Mouse (Mus musculus) forebrain, embryonic 10.5 days (tissue): ENCODE results near the gene Hmcn2. TPM values are rescaled to one million over a fixed set of nuclear protein-coding genes. Genes with fewer than 3 reads are reported as not detected.

Experiments used
- DNase-seq: peaks from one replicate; pipeline ENCODE4 v3.0.0-alpha.2; 2017; ENCODE audit warnings: low spot score; ENCODE audit errors: extremely low spot score
- H3K27ac ChIP-seq: fragments of 300-500 bp; sonication (generic); 2 replicates; pipeline ENCODE4 v1.5.1; 2016; ENCODE audit warnings: mild to moderate bottlenecking
- H3K27me3 ChIP-seq: fragments of 300-500 bp; sonication (generic); 2 replicates; pipeline ENCODE4 v1.6.1; 2016; ENCODE audit warnings: mild to moderate bottlenecking; ENCODE audit not compliant: poor library complexity, severe bottlenecking
- H3K36me3 ChIP-seq: fragments of 300-500 bp; sonication (generic); replicated peaks from 2 replicates; pipeline ENCODE4 v1.6.1; 2016; ENCODE audit warnings: mild to moderate bottlenecking, moderate library complexity
- H3K4me1 ChIP-seq: fragments of 300-500 bp; sonication (generic); 2 replicates; pipeline ENCODE4 v1.6.1; 2016
- H3K4me3 ChIP-seq: fragments of 300-500 bp; sonication (generic); 2 replicates; pipeline ENCODE4 v1.5.1; 2016; ENCODE audit warnings: mild to moderate bottlenecking, moderate library complexity
- H3K9me3 ChIP-seq: fragments of 300-500 bp; sonication (generic); 2 replicates; pipeline ENCODE4 v1.6.1; 2016; ENCODE audit warnings: mild to moderate bottlenecking, moderate library complexity
- WGBS: fragments of 180-500 bp; shearing (Covaris S2); methylation state at CpG from one replicate; pipeline ENCODE4 v1.1.7; 2016; 5-methylcytosine and 5-hydroxymethylcytosine counted together
- polyA plus RNA-seq: library from polyadenylated mRNA; unstranded; fragments of >200 nt; fragmentation: Nextera tagmentation; extraction: Ambion mirVana; gene quantifications from 2 replicates; pipeline ENCODE4 v1.2.1, GENCODE M21; 2016

Gene Hmcn2
- polyA plus RNA-seq, 1 experiment from 2014 or later: not detected

GRCm38 (mm10) chr2:31435567-31435966 lies 121.4 kb downstream of the Hmcn2 start:
- Histone ChIP-seq H3K27me3 (no peaks in the 10 kb centered on the region), H3K9me3 (no peaks in the 10 kb centered on the region), H3K36me3 (no peaks in the 10 kb centered on the region), H3K27ac (no peak overlapping the region), H3K4me1 (peaks cover 10% of the 10 kb centered on the region), H3K4me3 (no peak overlapping the region)
- WGBS: 34% methylated on average over 6 of the region's 6 CpGs
- peak; percentile 61 for DNase-seq

GRCm38 (mm10) chr2:31437480-31438245 lies 123.4 kb downstream of the Hmcn2 start:
- H3K27me3 ChIP-seq: no peaks in the 10 kb centered on the region
- peaks cover 16% of the 10 kb centered on the region for H3K4me1 ChIP-seq
- no peak for DNase-seq
- H3K9me3 ChIP-seq: no peaks in the 10 kb centered on the region
- H3K27ac ChIP-seq: no peak overlapping the region
- H3K36me3 ChIP-seq: no peaks in the 10 kb centered on the region
- WGBS: 68% methylated on average over 14 of the region's 14 CpGs
- H3K4me3 ChIP-seq: no peak overlapping the region

GRCm38 (mm10) chr2:31439576-31439975 lies 125.4 kb downstream of the Hmcn2 start:
- H3K4me3 ChIP-seq: no peak overlapping the region
- no peak for DNase-seq
- no peaks in the 10 kb centered on the region for H3K36me3 ChIP-seq
- H3K4me1 ChIP-seq: peaks cover 20% of the 10 kb centered on the region
- H3K9me3 ChIP-seq: no peaks in the 10 kb centered on the region
- no peak overlapping the region for H3K27ac ChIP-seq
- no peaks in the 10 kb centered on the region for H3K27me3 ChIP-seq
- WGBS: 89% methylated on average over 6 of the region's 6 CpGs

GRCm38 (mm10) chr2:31442480-31443160 lies 128.4 kb downstream of the Hmcn2 start:
- no peaks in the 10 kb centered on the region for H3K9me3 ChIP-seq
- no peaks in the 10 kb centered on the region for H3K36me3 ChIP-seq
- no peak overlapping the region for H3K4me3 ChIP-seq
- H3K27me3 ChIP-seq: no peaks in the 10 kb centered on the region
- no peak overlapping the region for H3K27ac ChIP-seq
- no peak for DNase-seq
- peaks cover 26% of the 10 kb centered on the region for H3K4me1 ChIP-seq
- 67% methylated on average over 11 of the region's 11 CpGs for WGBS

- H3K4me1 ChIP-seq: peaks cover 46% of the 10 kb centered on the region
- no peak for DNase-seq
- 82% methylated on average over 4 of the region's 4 CpGs for WGBS
- H3K9me3 ChIP-seq: no peaks in the 10 kb centered on the region
- no peak overlapping the region for H3K4me3 ChIP-seq
- H3K36me3 ChIP-seq: no peaks in the 10 kb centered on the region
- H3K27ac ChIP-seq: no peak overlapping the region
- H3K27me3 ChIP-seq: no peaks in the 10 kb centered on the region
These were observed 131.8 kb downstream of the Hmcn2 start for GRCm38 (mm10) chr2:31446036-31446435.

DNA sequence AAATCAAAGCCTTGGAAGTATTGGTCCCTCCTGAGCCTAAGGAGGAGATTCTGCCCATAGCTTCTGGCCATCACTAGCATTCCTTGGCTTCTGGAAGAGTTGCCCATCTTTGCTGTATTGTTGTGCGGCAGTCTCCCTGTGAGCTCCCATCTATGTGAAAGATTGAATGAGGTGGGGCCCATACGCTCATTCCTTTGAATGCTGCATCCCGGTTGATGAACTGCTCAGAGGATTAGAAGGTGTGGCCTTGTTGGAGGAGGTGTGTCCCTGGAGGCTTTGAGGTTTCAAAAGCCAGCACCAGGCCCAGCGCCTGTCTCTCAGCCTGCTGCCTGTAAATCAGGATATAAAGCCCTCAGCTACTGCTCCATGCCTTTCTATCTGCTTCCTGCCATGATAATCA lies 132.2 kb downstream of the Hmcn2 start:
- Histone ChIP-seq H3K4me3 (no peak overlapping the region), H3K36me3 (no peaks in the 10 kb centered on the region), H3K27me3 (no peaks in the 10 kb centered on the region), H3K9me3 (no peaks in the 10 kb centered on the region), H3K4me1 (peaks cover 48% of the 10 kb centered on the region), H3K27ac (no peak overlapping the region)
- 53% methylated on average over 4 of the region's 4 CpGs for WGBS
- no peak for DNase-seq

GRCm38 (mm10) chr2:31447536-31447935 lies 133.3 kb downstream of the Hmcn2 start:
- Histone ChIP-seq H3K4me1 (peaks cover 53% of the 10 kb centered on the region), H3K36me3 (no peaks in the 10 kb centered on the region), H3K27ac (no peak overlapping the region), H3K27me3 (peaks cover 6% of the 10 kb centered on the region), H3K4me3 (no peak overlapping the region), H3K9me3 (no peaks in the 10 kb centered on the region)
- 83% methylated on average over 2 of the region's 2 CpGs for WGBS
- DNase-seq: no peak

- Histone ChIP-seq H3K4me3 (no peak overlapping the region), H3K36me3 (no peaks in the 10 kb centered on the region), H3K4me1 (peaks cover 59% of the 10 kb centered on the region), H3K9me3 (no peaks in the 10 kb centered on the region), H3K27me3 (peaks cover 17% of the 10 kb centered on the region), H3K27ac (peak overlapping the region; percentile 32; the same call in 1 of the 2 replicates)
- 61% methylated on average over 3 of the region's 3 CpGs for WGBS
- DNase-seq: no peak
These were observed 134.7 kb downstream of the Hmcn2 start for GRCm38 (mm10) chr2:31448756-31449440.

- H3K27ac ChIP-seq: peak overlapping the region; percentile 40; the same call in 1 of the 2 replicates
- WGBS: 67% methylated on average over 4 of the region's 4 CpGs
- no peaks in the 10 kb centered on the region for H3K9me3 ChIP-seq
- no peaks in the 10 kb centered on the region for H3K36me3 ChIP-seq
- no peak for DNase-seq
- no peak overlapping the region for H3K4me3 ChIP-seq
- peaks cover 64% of the 10 kb centered on the region for H3K4me1 ChIP-seq
- peaks cover 23% of the 10 kb centered on the region for H3K27me3 ChIP-seq
These were observed 135.2 kb downstream of the Hmcn2 start for GRCm38 (mm10) chr2:31449441-31449815.

GRCm38 (mm10) chr2:31449902-31450301 lies 135.7 kb downstream of the Hmcn2 start:
- 92% methylated on average over 4 of the region's 4 CpGs for WGBS
- no peak overlapping the region for H3K4me3 ChIP-seq
- H3K4me1 ChIP-seq: peaks cover 65% of the 10 kb centered on the region
- no peak for DNase-seq
- peaks cover 27% of the 10 kb centered on the region for H3K27me3 ChIP-seq
- H3K9me3 ChIP-seq: no peaks in the 10 kb centered on the region
- H3K27ac ChIP-seq: no peak overlapping the region
- no peaks in the 10 kb centered on the region for H3K36me3 ChIP-seq

- Histone ChIP-seq H3K27ac (no peak overlapping the region), H3K27me3 (peaks cover 35% of the 10 kb centered on the region), H3K9me3 (no peaks in the 10 kb centered on the region), H3K36me3 (no peaks in the 10 kb centered on the region), H3K4me1 (peaks cover 63% of the 10 kb centered on the region), H3K4me3 (no peak overlapping the region)
- 38% methylated on average over 3 of the region's 3 CpGs for WGBS
- no peak for DNase-seq
These were observed 136.4 kb downstream of the Hmcn2 start for GRCm38 (mm10) chr2:31450661-31451060.

DNA sequence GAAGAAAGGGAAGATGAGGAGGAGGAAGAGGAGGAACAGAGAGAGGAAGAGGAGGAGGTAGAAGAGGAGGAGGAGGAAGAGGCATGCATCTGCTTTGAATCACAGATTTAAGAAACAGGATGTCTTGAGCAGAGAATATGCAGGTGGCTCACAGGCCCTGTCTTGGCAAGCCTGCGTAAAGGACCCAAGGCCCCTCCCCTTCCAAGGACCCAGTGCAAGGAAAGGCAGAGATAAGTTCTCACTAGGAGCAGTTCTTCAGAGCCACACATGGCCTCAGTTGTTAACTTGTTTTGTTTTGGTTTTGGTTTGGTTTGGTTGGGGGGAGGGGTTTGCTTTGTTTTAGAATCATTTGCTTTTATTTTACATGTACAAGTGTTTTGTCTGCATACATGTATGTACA lies 137.3 kb downstream of the Hmcn2 start:
- 70% methylated on average over 1 of the region's 1 CpGs for WGBS

GRCm38 (mm10) chr2:31453011-31453410 lies 138.8 kb downstream of the Hmcn2 start:
- Histone ChIP-seq H3K27me3 (peaks cover 58% of the 10 kb centered on the region), H3K9me3 (no peaks in the 10 kb centered on the region), H3K36me3 (no peaks in the 10 kb centered on the region), H3K27ac (no peak overlapping the region; the same call in 1 of the 2 replicates), H3K4me3 (no peak overlapping the region), H3K4me1 (peaks cover 55% of the 10 kb centered on the region)
- DNase-seq: no peak
- 82% methylated on average over 13 of the region's 13 CpGs for WGBS

More for the DNA sequence above, 137.3 kb downstream of the Hmcn2 start:
- H3K27ac ChIP-seq: no peak overlapping the region
- no peaks in the 10 kb centered on the region for H3K36me3 ChIP-seq
- H3K27me3 ChIP-seq: peaks cover 44% of the 10 kb centered on the region
- no peak for DNase-seq
- H3K4me3 ChIP-seq: no peak overlapping the region
- peaks cover 58% of the 10 kb centered on the region for H3K4me1 ChIP-seq
- H3K9me3 ChIP-seq: no peaks in the 10 kb centered on the region
